Mouse (Mus musculus): ENCODE measurements at regions not wholly inside any gene's neighbourhood (a gene's known extent, or its start where the extent isn't known, plus 50 kb on each side); places are given as distances from the start of the nearest gene placed in this dataset.

GRCm38 (mm10) chr10:113440818-113441217, 512.0 kb upstream of the Atxn7l3b start:
- H3K4me2 ChIP-seq (replicated peaks), result no peak overlapping the region
- no peaks in the 10 kb centered on the region for H3K27me3 ChIP-seq (replicated peaks)
- H3K27ac ChIP-seq, result no peak overlapping the region
- no peaks in the 10 kb centered on the region for H3K4me1 ChIP-seq
- H3K9me3 ChIP-seq, result no peaks in the 10 kb centered on the region
- no peak overlapping the region for H3K9ac ChIP-seq
- ATAC-seq (ENCODE audit: low FRiP score, low read depth), result 0 out of 2 replicates have a peak, but pooled peaks have one; percentile 33
- H3K4me3 ChIP-seq, result no peak overlapping the region
- H3K36me3 ChIP-seq, result no peaks in the 10 kb centered on the region
- WGBS, result 76% methylated on average over 1 of the region's 1 CpGs

GRCm38 (mm10) chr10:113431155-113431554, 502.4 kb upstream of the Atxn7l3b start:
- no peak overlapping the region for H3K4me3 ChIP-seq
- H3K9me3 ChIP-seq, result no peaks in the 10 kb centered on the region
- H3K36me3 ChIP-seq, result no peaks in the 10 kb centered on the region
- H3K4me2 ChIP-seq (replicated peaks), result no peak overlapping the region
- no peak overlapping the region for H3K9ac ChIP-seq
- H3K4me1 ChIP-seq, result no peaks in the 10 kb centered on the region
- no peak for ATAC-seq (ENCODE audit: low FRiP score, low read depth)
- no peaks in the 10 kb centered on the region for H3K27me3 ChIP-seq (replicated peaks)
- H3K27ac ChIP-seq, result no peak overlapping the region
- 85% methylated on average over 5 of the region's 5 CpGs for WGBS

GRCm38 (mm10) chr10:113411250-113411813, 482.5 kb upstream of the Atxn7l3b start:
- WGBS, result 86% methylated on average over 2 of the region's 2 CpGs
- no peaks in the 10 kb centered on the region for H3K36me3 ChIP-seq
- H3K9ac ChIP-seq, result no peak overlapping the region
- no peak for ATAC-seq (ENCODE audit: low FRiP score, low read depth)
- no peaks in the 10 kb centered on the region for H3K27me3 ChIP-seq (replicated peaks)
- H3K27ac ChIP-seq, result no peak overlapping the region
- H3K9me3 ChIP-seq, result no peaks in the 10 kb centered on the region
- H3K4me3 ChIP-seq, result no peak overlapping the region
- no peaks in the 10 kb centered on the region for H3K4me1 ChIP-seq
- no peak overlapping the region for H3K4me2 ChIP-seq (replicated peaks)

GRCm38 (mm10) chr10:113390579-113390978, 461.8 kb upstream of the Atxn7l3b start:
- no peaks in the 10 kb centered on the region for H3K9me3 ChIP-seq
- no peak overlapping the region for H3K27ac ChIP-seq
- no peak overlapping the region for H3K4me3 ChIP-seq
- whole genome bisulfite sequencing, result 96% methylated on average over 3 of the region's 3 CpGs
- no peak for ATAC-seq (ENCODE audit: low FRiP score, low read depth)
- no peak overlapping the region for H3K9ac ChIP-seq
- no peaks in the 10 kb centered on the region for H3K36me3 ChIP-seq
- no peaks in the 10 kb centered on the region for H3K27me3 ChIP-seq (replicated peaks)
- no peak overlapping the region for H3K4me2 ChIP-seq (replicated peaks)
- no peaks in the 10 kb centered on the region for H3K4me1 ChIP-seq

GRCm38 (mm10) chr10:113369232-113369631, 440.4 kb upstream of the Atxn7l3b start:
- no peak for ATAC-seq (ENCODE audit: low FRiP score, low read depth)
- no peaks in the 10 kb centered on the region for H3K27me3 ChIP-seq (replicated peaks)

GRCm38 (mm10) chr10:113346199-113346598, 417.4 kb upstream of the Atxn7l3b start:
- Histone ChIP-seq H3K4me2 (replicated peaks) (no peak overlapping the region), H3K4me3 (no peak overlapping the region), H3K27ac (no peak overlapping the region), H3K27me3 (replicated peaks) (no peaks in the 10 kb centered on the region), H3K9ac (no peak overlapping the region), H3K36me3 (no peaks in the 10 kb centered on the region), H3K9me3 (no peaks in the 10 kb centered on the region), H3K4me1 (no peaks in the 10 kb centered on the region)
- 78% methylated on average over 2 of the region's 2 CpGs for whole genome bisulfite sequencing
- no peak for ATAC-seq (ENCODE audit: low FRiP score, low read depth)

More at GRCm38 (mm10) chr10:113369232-113369631, 440.4 kb upstream of the Atxn7l3b start:
- Histone ChIP-seq H3K4me2 (replicated peaks) (no peak overlapping the region), H3K4me3 (no peak overlapping the region), H3K9me3 (no peaks in the 10 kb centered on the region), H3K27ac (no peak overlapping the region), H3K4me1 (no peaks in the 10 kb centered on the region), H3K36me3 (no peaks in the 10 kb centered on the region), H3K9ac (no peak overlapping the region)
- whole genome bisulfite sequencing, result 88% methylated on average over 6 of the region's 6 CpGs

All from neural tube, embryonic 12.5 days (tissue).